Mouse (Mus musculus): Measurements from ENCODE around the gene Copz1.

Copz1 gene

DNA sequence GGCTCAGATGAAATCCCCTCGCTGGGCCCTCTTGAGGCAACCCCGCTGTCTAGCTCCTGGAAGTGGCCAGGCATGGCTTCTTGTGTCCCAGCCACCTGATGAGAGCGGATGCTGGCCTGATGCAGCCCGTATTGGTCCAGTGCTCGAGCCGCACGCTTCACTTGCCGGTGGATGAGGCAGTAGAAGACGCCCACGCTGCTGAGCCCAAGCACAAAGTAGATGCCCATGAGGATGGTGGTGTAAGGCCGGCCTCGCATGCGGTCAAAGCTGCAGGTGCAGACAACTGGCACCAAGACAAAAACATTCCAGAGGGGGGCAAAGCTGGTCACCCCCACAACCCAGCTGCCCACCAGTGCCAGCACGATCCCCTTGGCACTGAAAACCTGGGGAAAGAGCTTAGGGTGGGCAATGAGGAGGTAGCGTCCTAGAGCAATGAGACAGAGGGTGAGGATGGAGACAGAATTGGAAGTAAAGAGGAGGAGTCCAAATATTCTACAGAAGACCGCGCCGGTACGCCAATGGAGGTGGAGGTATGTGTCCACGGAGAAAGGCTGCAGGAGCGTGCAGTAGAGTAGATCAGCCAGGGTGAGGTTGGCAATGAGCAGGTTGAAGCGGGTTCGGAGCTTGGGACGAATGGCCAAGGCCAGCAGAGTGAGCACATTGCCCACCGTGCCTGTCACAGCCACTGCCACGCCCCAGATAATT is 36.5 kb downstream of the Copz1 start:
- no peak for DNase-seq (ENCODE audit: low spot score in 2 of 2)

DNA sequence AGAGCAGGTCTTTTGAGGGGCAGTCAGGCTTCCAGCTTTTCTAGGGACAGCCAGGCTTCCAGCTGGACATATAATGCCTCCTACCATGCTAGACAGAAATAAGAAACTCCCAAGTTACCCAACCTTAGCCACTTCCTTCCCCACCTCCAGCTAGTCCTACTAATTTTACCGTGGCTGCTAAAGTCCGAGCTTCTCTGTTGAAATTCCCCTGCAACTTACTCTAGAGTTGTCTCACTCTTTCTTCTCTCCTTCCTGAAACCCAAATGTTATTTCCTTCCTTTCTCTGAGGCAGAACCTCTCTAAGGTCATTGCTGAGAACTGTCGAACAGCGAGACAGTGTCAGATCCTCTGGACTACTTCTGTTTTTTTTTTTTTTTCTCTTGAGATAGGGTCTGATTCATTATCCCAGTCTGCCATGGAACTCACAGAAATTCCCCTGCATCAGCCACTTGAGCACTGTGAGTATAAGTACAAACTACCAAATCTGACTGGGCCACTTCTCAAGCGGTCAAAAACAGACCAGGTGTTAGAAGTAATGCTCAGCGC is 37.9 kb downstream of the Copz1 start, which contains the start of gene Gpr84:
Gpr84 (minus strand) TSS at position 248 of the 546 bp plus-strand sequence.
- DNase-seq (ENCODE audit: low spot score in 2 of 2): no peak

DNA sequence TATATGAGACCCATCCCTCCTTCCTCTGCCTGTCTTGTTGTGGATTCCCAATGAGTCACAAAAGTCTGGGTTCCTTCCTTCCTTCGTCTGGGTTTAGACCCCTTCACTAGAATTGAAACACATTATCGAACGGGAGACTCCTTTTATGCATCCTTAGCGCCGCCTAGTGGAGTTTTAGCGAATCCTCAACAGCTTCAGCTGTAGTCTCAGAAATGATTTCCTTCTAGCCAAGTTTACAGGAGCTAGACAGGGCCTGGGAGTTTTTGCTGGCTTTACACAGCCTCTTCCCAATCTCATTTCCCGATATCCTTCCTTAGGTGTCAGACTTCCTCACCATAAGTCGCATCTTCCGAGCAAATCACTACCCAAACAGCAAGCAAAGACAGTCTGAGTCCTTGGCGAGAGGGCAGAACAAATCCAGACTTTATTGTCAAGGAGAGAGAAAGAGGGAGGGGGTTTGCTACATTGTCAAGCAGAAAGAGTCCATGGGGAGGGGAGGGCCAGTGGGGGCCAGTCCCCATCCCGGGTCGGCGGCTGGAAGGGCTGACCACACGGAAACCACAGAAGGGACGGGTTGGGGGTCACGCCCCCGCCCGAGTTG is 41.1 kb downstream of the Copz1 start:
- peak in 1 of 2 experiments; percentile 52 for DNase-seq (ENCODE audit: low spot score in 2 of 2)

DNA sequence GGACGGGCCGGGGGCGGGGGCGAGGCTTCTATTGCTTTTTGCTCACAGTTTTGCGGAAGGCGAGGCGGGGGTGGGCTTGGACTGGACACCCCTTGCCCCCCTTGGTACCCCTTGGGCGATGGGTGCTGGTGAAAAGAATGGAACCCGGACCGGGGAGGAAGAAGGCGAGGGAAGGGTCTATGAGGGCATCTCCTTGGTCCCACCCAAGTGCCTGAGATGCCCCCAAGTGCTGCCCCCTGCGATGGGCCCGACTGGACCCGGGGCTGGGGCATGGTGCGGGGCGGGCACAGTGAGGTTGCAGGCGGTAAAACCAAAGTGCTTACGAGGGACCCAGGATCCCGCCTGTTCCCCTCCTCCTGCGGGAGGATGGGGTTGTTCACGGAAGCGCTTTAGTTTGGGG is 41.7 kb downstream of the Copz1 start:
- no peak for DNase-seq (ENCODE audit: low spot score in 2 of 2)

DNA sequence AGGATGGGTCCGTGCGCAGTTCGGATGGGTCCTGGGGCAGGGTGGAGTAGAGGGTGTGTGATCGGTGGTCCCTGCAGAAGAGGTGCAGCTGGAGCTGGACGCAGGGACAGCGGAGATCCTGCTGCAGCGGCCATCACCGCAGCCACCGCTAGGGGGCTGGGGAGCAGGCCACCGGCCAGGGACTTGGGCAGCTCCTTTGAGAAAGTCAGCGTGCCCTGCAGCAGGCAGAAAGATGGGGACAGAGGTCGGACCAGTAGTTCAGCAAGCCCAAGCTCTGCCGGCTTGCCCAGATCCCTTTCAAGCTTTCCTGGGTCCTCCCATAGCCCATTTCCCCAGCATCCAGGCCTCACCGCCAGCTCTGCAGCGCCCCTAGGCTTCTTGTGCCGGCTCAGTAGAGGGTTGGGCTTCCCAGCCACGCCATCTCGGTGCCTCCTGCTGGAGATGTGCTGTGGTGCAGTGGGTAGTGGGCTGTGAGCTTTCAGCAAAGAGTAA is 42.5 kb downstream of the Copz1 start:
- DNase-seq (ENCODE audit: low spot score in 2 of 2): peak in 1 of 2 experiments; percentile 17

DNA sequence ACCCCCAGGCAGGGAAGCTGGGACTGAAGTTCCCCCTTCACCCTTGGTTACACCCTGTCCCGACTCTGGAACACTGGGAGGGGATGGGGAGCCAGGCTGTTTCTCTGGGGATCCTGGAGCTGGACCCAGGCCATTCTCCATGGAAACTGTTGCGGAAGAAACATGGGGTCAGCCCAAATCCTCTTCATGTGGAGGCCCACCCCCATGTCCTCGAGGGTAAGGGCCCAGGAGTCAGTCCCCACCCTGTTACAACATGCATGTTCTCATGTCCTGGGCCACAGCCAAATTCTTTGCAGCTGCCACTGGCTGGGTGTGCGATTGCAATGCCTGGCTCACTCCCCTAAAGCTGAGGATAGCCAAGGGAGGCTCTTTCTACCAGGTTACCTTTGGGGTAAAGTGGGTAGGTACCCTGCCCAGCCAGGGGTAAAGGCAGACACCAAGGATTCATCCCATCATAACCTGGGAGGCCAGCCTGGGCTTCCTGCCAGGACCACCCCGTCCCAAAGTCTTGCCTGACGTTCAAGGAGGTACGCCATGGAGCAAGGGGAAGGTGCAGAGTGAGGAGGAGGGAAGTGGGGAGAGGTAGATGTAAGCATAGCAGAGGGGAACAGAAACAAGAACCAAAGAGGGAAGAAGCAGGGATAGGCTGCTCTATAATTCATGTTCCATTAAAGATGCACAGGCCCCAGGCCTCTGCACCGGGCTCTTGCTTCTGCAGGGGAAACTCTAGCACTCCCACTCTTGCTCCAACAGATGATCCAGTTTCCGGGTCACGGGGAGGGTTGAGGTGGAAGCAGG is 43.7 kb downstream of the Copz1 start:
- DNase-seq (ENCODE audit: low spot score in 2 of 2): no peak

DNA sequence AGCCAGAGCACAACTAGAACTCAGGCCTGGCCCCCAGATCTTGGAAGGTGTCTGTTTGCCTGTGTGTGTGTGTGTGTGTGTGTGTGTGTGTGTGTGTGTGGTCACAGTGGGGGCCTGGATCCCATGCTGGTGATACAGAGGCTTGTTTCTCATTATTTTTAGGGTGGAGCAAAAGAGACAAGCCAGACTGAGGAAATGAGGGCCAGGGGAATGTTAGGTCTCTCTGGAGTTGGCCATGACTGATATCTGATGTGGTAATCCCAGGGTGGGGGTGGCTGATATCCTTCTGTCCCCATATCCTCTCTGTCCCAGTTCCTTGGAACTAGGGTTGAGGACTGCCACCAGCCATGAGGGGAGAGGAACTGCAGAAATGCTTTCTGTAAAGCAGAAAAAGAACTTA is 44.6 kb downstream of the Copz1 start:
- no peak for DNase-seq (ENCODE audit: low spot score in 2 of 2)

DNA sequence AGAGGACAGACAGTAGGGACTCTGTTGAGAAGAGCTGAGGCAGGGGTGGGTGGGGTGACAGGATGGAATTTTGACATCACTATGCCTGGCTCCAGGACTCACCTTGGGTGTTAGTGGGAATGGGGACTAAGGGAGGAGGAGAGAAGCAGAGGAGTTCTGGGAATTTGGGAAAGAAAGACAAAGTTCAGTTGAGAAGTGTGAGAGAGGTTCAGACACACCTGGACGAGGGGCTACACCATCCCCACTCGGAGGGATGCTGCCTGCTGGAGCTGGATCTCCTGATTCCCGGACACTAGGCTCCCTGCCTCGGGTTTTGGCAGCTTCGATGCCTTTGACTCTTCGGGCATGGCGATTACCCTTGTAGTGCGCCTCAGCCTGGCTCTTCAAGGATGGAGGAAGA is 45.2 kb downstream of the Copz1 start:
- no peak for DNase-seq (ENCODE audit: low spot score in 2 of 2)

DNA sequence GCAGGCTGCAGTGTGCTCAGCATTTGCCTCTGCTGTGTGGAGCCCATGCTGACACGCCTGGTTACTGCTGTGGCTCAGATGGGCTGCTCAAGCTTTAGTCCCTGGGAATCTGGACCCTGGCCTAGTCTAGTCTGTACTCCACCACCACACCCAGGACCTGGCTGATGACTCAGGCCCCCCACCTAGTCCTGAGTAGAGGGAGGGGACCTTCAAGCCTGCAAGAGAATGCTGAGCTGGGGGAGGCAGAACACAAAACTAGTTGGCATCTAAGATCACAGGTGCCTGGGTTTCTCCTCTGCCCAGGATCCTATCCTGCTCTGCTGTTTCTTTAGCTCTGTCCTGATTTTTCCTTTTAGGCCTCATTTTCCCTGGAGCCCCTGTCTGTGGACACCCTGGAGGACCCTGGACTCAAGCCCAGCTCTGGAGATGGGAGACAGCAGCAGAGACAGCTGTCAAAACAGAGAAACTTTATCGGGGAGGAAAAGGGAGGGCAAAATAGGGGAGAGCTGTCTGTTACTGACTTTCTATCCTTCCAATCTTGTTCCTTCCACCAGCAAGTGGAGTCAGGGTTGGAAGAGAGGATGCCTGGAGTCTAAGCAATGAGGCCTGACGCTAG is 45.8 kb downstream of the Copz1 start:
- DNase-seq (ENCODE audit: low spot score in 2 of 2): no peak

DNA sequence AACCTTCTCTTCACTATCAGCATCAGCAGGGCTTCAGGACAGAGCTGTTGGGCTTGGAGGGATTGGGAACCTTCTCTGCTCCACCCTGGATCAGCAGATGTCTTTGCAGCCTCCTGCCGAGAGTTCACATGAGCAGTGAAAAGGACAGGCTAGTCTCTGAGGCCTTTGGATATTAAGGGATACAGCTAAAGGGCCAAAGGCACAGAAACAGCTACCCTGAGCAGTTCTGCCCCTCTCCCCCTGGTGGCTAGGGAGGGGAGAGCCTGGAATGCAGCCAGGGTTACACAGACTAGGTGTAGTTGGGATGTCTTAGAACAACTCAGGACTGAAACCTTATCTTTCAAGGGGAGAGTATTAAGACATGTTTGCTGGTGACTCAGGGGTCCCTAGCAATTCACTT is 48.6 kb downstream of the Copz1 start:
- no peak for DNase-seq (ENCODE audit: low spot score in 2 of 2)

DNA sequence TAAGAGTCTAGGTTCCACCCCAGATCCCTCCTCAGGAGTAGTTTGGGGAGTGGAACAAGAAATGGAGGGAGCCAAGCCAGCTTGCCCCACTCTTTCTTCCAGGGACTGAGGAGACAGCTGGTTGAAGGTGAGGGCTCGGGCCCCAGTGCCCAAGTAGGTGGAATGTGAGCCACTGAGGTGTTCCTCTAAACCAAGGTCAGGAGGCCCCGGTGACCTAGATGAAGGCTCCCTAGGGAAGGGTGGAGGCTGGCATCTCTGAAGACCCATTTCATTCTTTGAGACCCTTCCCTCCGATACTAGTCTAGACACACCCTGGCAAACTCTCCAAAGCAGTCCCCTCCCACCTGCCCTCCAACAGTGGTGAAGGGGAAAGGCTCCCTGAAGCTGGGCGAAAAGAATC is 49.9 kb downstream of the Copz1 start:
- DNase-seq (ENCODE audit: low spot score in 2 of 2): no peak

DNA sequence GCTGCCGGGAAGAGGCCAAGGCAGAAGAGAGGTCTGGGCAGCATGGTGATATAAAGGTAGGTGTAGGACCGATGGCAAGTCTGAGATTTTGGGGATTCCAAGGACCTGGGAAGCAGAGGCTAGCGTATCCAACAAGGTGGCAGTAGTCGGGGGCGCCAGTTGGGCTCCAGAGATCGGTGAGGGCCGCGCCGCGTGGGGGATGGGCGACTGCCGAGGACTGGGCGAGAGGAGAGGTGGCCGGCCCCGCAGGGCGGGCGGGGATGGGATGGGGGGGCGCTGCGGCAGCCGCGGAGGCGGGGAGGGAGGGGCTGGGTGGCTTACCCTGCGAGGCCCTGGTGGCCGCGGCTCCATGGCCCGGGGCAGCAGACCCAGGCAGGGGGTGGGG is 50.5 kb downstream of the Copz1 start:
- no peak for DNase-seq (ENCODE audit: low spot score in 2 of 2)

DNA sequence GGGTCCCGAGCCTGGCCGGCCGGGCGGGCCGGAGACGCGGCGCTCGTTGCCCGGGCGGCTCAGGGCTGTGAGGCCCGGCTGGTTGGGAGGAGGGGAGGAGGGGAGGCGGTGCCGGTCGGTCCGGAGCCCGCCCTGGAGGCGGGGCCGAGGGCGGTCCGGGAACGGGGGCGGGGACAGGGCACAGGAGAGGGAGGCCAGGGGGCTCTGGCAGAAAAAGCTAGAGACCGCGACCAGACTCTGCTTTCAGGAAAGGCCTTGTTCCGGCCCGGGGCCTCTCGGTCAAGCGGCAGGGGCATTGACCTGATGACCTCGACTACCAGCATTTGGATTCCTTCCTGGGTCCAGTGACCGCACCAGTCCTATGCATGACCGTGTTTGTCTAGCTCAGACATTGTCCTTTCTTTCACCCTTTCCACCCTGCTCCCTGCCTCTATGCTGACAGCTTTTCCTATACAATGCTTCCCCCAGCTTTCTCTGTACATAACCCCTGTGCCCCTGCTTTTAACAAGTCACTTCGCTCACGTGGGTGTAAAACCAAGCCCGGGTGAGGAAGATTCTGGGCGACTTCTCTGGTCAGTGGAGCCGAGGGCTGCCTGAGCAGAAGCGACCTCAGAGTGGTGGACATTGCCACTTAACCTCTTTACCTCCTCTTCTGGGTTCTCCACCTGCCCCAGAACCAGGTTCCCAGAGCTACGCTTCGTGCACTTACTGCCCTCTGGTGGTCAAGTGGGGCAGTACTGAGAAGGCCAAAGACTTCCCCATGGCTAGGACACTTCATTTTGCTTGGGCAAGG is 51.1 kb downstream of the Copz1 start:
- DNase-seq (ENCODE audit: low spot score in 2 of 2): peak; percentile 81 to 83

DNA sequence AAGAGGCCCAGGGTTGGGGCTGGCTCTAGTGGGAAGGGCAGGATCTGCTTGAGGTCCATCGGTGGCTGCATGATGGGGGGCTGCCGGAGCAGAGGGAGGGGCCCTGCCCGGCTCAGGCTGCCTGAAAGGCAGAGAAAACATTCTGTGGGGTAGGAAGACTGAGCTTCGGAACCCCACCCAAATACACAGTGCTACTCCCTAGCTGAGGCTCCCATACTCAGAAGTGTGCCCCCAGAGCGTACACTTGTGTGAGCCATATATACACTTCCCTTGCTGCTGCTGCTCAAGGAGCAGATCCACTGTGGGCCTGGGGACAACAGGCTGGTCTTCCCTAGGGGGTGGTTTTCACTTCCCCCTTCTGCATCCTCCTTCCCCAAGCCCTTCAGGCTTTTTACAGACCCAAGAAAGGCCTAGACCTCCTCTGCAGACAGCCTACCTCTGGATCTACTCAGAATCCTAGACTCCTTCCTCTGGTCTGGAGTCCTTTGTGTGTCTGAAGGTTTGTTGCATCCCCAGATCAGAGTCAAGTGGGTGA is 60.6 kb downstream of the Copz1 start:
- DNase-seq (ENCODE audit: low spot score in 2 of 2): peak; percentile 70 to 74

DNA sequence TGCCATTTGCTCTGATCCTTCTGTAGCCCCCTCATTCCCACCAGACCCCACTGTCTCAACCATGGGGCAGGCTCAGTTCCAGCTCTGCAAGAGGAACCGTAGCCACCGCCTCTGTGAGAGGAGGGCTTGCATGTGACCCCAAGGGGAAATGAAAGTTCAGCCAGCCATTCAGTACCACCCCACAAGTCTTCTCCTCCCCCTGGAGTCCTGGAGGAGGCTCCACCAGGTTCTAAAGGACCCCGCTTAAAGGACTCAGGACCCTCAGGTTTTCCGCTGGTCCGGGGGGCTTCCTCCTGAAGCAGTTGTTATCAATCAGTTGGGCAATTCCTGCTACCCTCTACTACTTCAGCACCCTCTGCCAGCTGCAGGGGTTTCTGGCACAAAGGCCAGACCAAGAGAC is 61.2 kb downstream of the Copz1 start:
- peak; percentile 85 to 86 for DNase-seq (ENCODE audit: low spot score in 2 of 2)

DNA sequence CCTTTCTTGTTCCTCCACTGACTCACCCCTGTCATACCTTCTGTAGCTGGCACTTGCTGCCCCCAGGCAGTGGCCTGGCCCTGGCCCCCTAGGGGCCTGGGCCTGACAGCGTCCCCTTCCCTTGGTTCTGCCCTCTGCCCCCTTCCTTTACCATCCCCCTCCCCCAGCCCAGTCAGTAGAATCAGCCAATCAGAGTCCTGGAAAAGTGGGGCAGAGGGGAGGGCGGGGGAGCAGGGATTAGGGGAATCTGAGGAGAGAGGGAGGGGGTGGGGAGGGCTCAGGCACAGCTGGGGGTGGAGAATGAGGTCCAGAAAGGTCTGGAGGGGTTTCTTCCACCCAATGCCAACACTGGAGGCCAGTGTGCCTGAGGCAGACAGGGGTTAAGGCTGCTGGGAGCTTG is 61.7 kb downstream of the Copz1 start:
- DNase-seq (ENCODE audit: low spot score in 2 of 2): no peak

DNA sequence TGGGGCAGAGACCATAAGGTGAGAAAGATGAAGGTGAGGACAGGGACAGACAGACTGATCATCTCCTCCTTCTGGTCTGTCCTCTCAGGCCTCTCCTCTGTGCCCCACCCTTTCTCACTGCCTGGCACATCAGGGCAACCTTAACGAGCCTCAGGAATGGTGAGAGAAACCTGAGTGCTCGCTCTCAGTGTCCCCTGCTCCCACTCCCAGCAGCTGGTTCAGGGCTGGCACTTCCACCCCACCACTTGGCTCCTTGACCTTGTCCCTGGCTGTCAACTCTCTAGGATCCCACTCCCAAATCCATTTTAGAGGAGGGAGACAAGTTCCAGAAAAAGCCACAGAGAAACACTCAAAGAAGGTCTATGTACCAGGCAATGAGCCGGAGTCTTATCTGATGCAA is 62.5 kb downstream of the Copz1 start:
- DNase-seq (ENCODE audit: low spot score in 2 of 2): no peak

DNA sequence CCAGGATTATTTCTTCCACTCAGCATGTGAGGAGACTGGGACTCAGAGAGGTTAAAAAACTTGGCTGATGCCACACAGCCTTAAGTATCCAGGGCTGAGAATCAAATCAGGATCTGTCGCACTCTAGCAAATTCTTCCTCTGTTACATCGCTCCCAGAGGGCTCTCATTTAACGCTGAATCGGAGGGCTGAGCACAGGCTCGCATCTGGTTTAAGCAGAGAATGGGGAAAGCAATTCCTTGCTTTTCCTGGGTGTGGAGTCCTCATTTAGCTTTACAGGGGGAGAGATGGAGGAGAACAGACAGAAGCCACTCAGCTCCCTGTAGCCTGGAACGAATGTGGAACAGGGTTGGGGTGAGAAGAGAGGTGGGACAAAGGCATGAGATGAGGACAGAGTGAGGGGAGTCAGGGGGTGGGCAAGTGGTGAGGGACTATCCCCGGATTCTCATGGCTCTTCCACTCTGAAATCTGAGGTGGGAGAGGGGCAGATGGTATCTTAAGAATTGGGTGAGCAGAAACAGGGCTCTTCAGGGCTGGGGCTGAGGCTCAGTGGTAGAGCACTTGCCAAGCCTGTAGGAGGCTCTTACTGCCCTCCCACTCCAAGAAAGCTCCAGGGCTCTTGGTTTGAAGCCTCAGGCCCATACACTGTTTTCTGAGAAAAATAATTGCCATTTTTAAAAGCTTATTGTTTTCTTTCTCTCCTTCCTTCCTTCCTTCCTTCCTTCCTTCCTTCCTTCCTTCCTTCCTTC is 63.1 kb downstream of the Copz1 start:
- no peak for DNase-seq (ENCODE audit: low spot score in 2 of 2)

DNA sequence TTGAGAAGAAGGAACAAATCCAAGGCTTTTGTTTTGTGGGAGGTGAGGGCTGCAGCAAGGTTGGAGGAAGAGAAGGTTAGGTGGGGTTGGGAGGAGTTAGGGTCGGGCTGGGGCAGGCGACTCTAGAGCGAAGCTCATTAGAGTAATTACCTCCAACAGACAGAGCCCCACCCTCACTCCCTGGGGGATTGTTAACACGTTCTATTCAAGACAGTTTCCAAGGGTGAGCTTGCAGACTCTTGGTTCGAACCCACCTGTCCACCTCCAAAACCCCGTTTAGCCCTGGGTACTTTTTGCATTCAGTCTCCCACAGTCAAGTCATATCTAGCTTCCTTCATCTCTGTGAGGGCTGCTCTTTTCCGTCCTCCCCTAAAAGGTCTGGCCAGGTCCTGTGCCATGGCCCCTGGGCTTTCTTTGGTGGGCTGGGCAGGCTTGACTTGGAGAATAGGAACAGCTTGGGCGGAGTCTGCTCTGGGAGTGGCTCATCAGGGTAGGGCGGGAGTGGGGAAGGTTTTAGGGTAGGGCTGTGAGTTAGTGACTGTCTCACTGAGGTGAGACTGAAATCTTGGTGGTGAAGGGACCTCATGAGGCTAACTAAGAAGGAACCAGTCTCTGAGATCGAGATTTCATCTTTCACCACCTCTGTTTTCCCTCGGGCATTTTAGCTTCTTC is 64.6 kb downstream of the Copz1 start:
- DNase-seq (ENCODE audit: low spot score in 2 of 2): peak; percentile 30 to 47

DNA sequence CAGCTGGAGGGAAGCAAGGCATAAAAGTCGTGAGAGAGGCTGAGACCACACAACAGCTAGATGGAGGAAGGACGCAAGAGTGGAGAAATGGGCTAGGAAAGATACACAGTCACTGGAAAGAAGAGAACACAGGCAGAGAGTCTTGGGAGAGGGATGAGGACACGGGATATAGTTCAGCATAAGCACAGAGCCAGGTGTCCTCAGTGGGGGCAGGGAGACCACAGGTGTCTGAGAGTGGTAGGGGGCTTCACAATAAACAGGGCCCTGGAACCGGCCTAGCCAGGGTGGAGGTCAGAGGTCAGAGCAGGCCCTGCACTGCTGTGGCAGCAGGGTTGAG is 66.3 kb downstream of the Copz1 start:
- DNase-seq (ENCODE audit: low spot score in 2 of 2): no peak
